Mouse (Mus musculus) cortical plate, adult 2 months (tissue): ENCODE data around the gene Rhpn2.

ENCODE experiments used
- CTCF ChIP-seq: fragments of 200-500 bp; IDR thresholded peaks from 2 replicates; pipeline ENCODE4 v1.5.1; 2011; ENCODE audit warnings: mild to moderate bottlenecking, control low read depth, low read length; ENCODE audit not compliant: insufficient read depth; ENCODE audit errors: extremely low read depth
- POLR2A ChIP-seq: fragments of 200-500 bp; IDR thresholded peaks from 2 replicates; pipeline ENCODE4 v1.6.1; 2011; ENCODE audit warnings: mild to moderate bottlenecking, low read length, control low read depth; ENCODE audit not compliant: insufficient read depth; ENCODE audit errors: extremely low read depth

DNA sequence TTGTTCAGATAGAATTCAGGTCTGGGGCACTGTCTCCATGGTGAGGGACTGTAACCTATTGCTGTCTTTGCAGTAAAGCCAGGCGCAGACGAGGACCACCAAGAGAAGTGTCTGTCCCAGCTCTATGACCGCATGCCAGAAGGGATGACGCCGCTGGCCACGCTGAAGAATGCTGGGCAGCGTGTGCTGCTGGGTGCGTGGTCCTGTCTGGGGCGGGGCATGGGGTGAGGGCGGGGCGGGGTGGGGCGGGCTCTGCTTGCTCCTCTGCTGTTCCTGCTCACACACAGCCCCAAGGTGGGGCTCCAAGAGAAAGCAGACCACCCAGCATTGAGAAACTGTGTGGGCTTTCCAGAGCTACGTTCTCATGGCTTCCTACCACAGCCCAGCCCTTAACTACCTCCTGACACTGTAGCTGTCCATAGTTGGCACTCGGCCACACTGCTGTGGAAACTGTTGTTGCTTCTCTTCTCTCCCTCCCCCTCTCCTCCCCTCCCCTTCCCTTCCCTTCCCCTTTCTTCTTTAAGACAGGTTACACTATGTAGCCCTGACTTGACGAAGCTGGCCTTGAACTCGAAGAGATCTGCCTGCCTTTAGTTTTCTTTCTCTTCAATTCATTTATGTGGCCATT lies 45.6 kb downstream of the Rhpn2 start:
- TF ChIP-seq CTCF (no peak), POLR2A (no peak)
